Mouse (Mus musculus): ENCODE results near the gene Rab3b.

DNA sequence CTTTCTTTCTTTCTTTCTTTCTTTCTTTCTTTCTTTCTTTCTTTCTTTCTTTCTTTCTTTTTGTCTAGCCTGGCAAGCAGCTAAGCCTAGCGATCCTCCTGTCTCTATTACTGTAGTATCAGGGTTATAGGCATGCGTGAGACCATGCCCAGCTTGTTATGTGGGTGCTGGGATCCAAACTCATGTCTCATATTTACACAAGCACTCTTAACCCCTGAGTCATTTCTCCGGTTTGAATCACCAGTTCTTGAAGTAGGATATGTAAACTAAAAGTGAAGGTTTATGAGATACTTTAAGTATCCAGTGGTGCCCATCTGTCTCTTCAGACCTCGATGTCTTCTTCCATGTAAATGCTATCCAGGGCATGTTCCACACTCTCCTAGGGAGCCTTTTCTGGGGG, 8.6 kb downstream of the Rab3b start:
- no peak for TF ChIP-seq CTCF (IDR thresholded peaks at IDR 0.05)
- TF ChIP-seq EP300 (IDR thresholded peaks at IDR 0.05), result no peak
